Mouse (Mus musculus): ENCODE data around the gene Plin1.

- TF ChIP-seq POLR2A (IDR thresholded peaks at IDR 0.05; ENCODE audit: extremely low read depth, insufficient read depth, low read length), result no peak
- TF ChIP-seq CTCF (IDR thresholded peaks at IDR 0.05; ENCODE audit: low read depth, low read length), result no peak
Observed at GRCm38 (mm10) chr7:79715187-79715981, 17.3 kb downstream of the Plin1 start, which contains the start of gene Kif7.

All from liver, adult 2 months (tissue).